In genomic region chr4:49519476-49519875, GRCm38 (mm10) we compare ENCODE assay signal across 10 mouse cellular contexts. TPM values are rescaled to one million over a fixed set of nuclear protein-coding genes. Genes with fewer than 3 reads are reported as not detected.
DNase-seq lines count a peak whose midpoint lies in the region; ATAC-seq and TF ChIP-seq lines count a peak whose summit lies in the region.
"Had no signal": no experiment of that assay in that cellular context is flagged by ENCODE, and none has a peak within 500 bp of the region (broad histone marks: within the 10 kb centered on the region; RNA-seq: fewer than 3 reads in every experiment).

No protein-coding gene starts in this region.

- peak; percentile 20; the same call in 1 of the 2 replicates for TF ChIP-seq RAD21 in CH12.LX (IDR thresholded peaks at IDR 0.05; ENCODE audit: low read depth, low read length)

- no peak for ATAC-seq in forebrain, embryonic 12.5 days (ENCODE audit: low FRiP score)
- ATAC-seq in forebrain, embryonic 16.5 days: no peak
- ATAC-seq in forebrain, postnatal 0 days: no peak
- ATAC-seq: Patski had no signal

- no peak overlapping the region for H3K9ac ChIP-seq in forebrain, embryonic 12.5 days
- no peak overlapping the region for H3K9ac ChIP-seq in forebrain, embryonic 16.5 days (replicated peaks; ENCODE audit: low read depth, low read length)
- H3K9ac ChIP-seq in CH12.LX (ENCODE audit: insufficient read depth, low read depth): peak overlapping the region; percentile 92; the same call in 1 of the 2 replicates
- no peak overlapping the region for H3K9ac ChIP-seq in forebrain, postnatal 0 days

- peaks cover 45% of the 10 kb centered on the region for H3K79me2 ChIP-seq in CH12.LX (replicated peaks; ENCODE audit: control insufficient read depth, extremely low read depth, insufficient read depth, poor library complexity, severe bottlenecking)

- peaks cover 21% of the 10 kb centered on the region for H3K4me1 ChIP-seq in forebrain, embryonic 12.5 days
- peaks cover 16% of the 10 kb centered on the region for H3K4me1 ChIP-seq in forebrain, embryonic 16.5 days (replicated peaks; ENCODE audit: control insufficient read depth, insufficient read depth, low read length)
- H3K4me1 ChIP-seq in CH12.LX (ENCODE audit: control insufficient read depth in 1 of 2, insufficient read depth in 2 of 2): peaks cover 3 to 29% of the 10 kb centered on the region in 2 experiments; a peak in 3 of 4 replicates
- peaks cover 10% of the 10 kb centered on the region; the same call in 1 of the 2 replicates for H3K4me1 ChIP-seq in forebrain, postnatal 0 days (ENCODE audit: insufficient read depth)

- 0 out of 2 replicates have a peak overlapping the region, but pooled peaks have one; percentile 5 for H3K4me3 ChIP-seq in forebrain, embryonic 12.5 days (replicated peaks)
- H3K4me3 ChIP-seq in forebrain, embryonic 16.5 days (replicated peaks; ENCODE audit: low read length): no peak overlapping the region
- peak overlapping the region; percentile 32 to 90 (median 88) for H3K4me3 ChIP-seq in CH12.LX (replicated peaks in 1 of 3; ENCODE audit: low read depth in 2 of 3, low read length in 2 of 3, poor library complexity in 1 of 3)
- H3K4me3 ChIP-seq in forebrain, postnatal 0 days (ENCODE audit: low read depth, low read length): no peak overlapping the region

- 82% methylated on average over 5 of the region's 5 CpGs for WGBS in forebrain, embryonic 12.5 days
- WGBS in forebrain, embryonic 16.5 days: 79% methylated on average over 5 of the region's 5 CpGs
- 79% methylated on average over 5 of the region's 5 CpGs for WGBS in forebrain, postnatal 0 days

- peak; percentile 6 to 45; a peak in 2 of 4 replicates for TF ChIP-seq CTCF in CH12.LX (conservative IDR thresholded peaks at IDR 0.05 in 1 of 2, IDR thresholded peaks at IDR 0.05 in 1 of 2; ENCODE audit: low read depth in 2 of 2, low read length in 2 of 2)
- TF ChIP-seq CTCF in forebrain, postnatal 0 days (IDR thresholded peaks at IDR 0.05; ENCODE audit: low read depth): no peak

- H3K36me3 ChIP-seq in forebrain, embryonic 12.5 days (replicated peaks): peaks cover 8% of the 10 kb centered on the region; the same call in 1 of the 2 replicates
- peaks cover under 1% of the 10 kb centered on the region; the same call in 1 of the 2 replicates for H3K36me3 ChIP-seq in forebrain, embryonic 16.5 days (ENCODE audit: control insufficient read depth, insufficient read depth)
- H3K36me3 ChIP-seq in CH12.LX (replicated peaks in 1 of 2; ENCODE audit: control insufficient read depth in 1 of 2, insufficient read depth in 1 of 2, low read length in 1 of 2): peaks cover 6 to 44% of the 10 kb centered on the region in 2 experiments
- 0 out of 2 replicates have a peak, but pooled peaks cover 5% of the 10 kb centered on the region for H3K36me3 ChIP-seq in forebrain, postnatal 0 days (ENCODE audit: insufficient read depth)

- peak; percentile 67 for DNase-seq in CH12.LX (ENCODE audit: extremely low read depth)
- no peak for DNase-seq in forebrain, postnatal 0 days
- DNase-seq in mesoderm, embryonic 11.5 days (ENCODE audit: low read depth, low spot score): peak; percentile 31
- no peak for DNase-seq in left cerebral cortex, postnatal 14 days (ENCODE audit: low spot score in 2 of 2)
- no peak for DNase-seq in cerebellum, postnatal 14 days
- no peak for DNase-seq in heart, postnatal 25 days (ENCODE audit: low spot score)
- DNase-seq: kidney, postnatal 10 days had no signal

- H3K27ac ChIP-seq in forebrain, embryonic 12.5 days: no peak overlapping the region
- no peak overlapping the region for H3K27ac ChIP-seq in forebrain, embryonic 16.5 days (ENCODE audit: low read length)
- no peak overlapping the region for H3K27ac ChIP-seq in CH12.LX (ENCODE audit: insufficient read depth, low read depth)
- H3K27ac ChIP-seq in forebrain, postnatal 0 days (ENCODE audit: low read depth, low read length): no peak overlapping the region

- no peaks in the 10 kb centered on the region for H3K27me3 ChIP-seq in forebrain, embryonic 12.5 days
- no peaks in the 10 kb centered on the region for H3K27me3 ChIP-seq in forebrain, embryonic 16.5 days (replicated peaks; ENCODE audit: control insufficient read depth, insufficient read depth, low read length)
- H3K27me3 ChIP-seq in CH12.LX (replicated peaks): no peaks in the 10 kb centered on the region
- no peaks in the 10 kb centered on the region for H3K27me3 ChIP-seq in forebrain, postnatal 0 days (ENCODE audit: insufficient read depth, low read length)
- H3K27me3 ChIP-seq: Patski had no signal

- peak overlapping the region; percentile 21; the same call in 1 of the 2 replicates for H3K4me2 ChIP-seq in forebrain, embryonic 12.5 days
- no peak overlapping the region for H3K4me2 ChIP-seq in forebrain, embryonic 16.5 days (ENCODE audit: low read length)
- H3K4me2 ChIP-seq in CH12.LX (ENCODE audit: insufficient read depth, low read depth, poor library complexity, severe bottlenecking): peak overlapping the region; percentile 78
- peak overlapping the region; percentile 60 for H3K4me2 ChIP-seq in forebrain, postnatal 0 days (ENCODE audit: low read depth)

- TF ChIP-seq POLR2A in CH12.LX (IDR thresholded peaks at IDR 0.05; ENCODE audit: low read depth, low read length): no peak

- in situ Hi-C loops in CH12.LX (cut with MboI; ENCODE audit: low pct_ligation_motif_present, low pct_unique_long_range_greater_than_20kb, low sequenced_read_pairs): no loop called here

- dilution Hi-C loops in CH12.LX (cut with MboI; ENCODE audit: extremely low pct_ligation_motif_present, extremely low pct_unique_long_range_greater_than_20kb, low sequenced_read_pairs): no loop called here

- no peak for TF ChIP-seq EP300 in CH12.LX (IDR thresholded peaks at IDR 0.05; ENCODE audit: low read length)

- H3K9me3 ChIP-seq in forebrain, embryonic 12.5 days: no peaks in the 10 kb centered on the region
- no peaks in the 10 kb centered on the region for H3K9me3 ChIP-seq in forebrain, embryonic 16.5 days (ENCODE audit: control insufficient read depth, low read length)
- H3K9me3 ChIP-seq in CH12.LX (replicated peaks; ENCODE audit: low read length): no peaks in the 10 kb centered on the region
- H3K9me3 ChIP-seq in forebrain, postnatal 0 days (ENCODE audit: low read length): no peaks in the 10 kb centered on the region

- intact Hi-C loops in left cerebral cortex, postnatal 14 days (cut with DNase I): no loop called here
- intact Hi-C loops in heart, postnatal 25 days (cut with DNase I): no loop called here

RNA-seq across cellular contexts. Expression of gene Mrpl50, which starts 1.4 kb away (rescaled TPM):
- polyA plus RNA-seq in forebrain, embryonic 12.5 days (2016; fragmentation: Nextera tagmentation; extraction: Ambion mirVana): 89.0 and 90.7 TPM in 2 replicates
- 79.0 and 83.5 TPM in 2 replicates for polyA plus RNA-seq in forebrain, embryonic 16.5 days (2015; fragmentation: Nextera tagmentation; extraction: Ambion mirVana)
- total RNA-seq in CH12.LX (2012; rRNA removed): 23.4 and 29.9 TPM in 2 replicates
- total RNA-seq in CH12.LX (2014; rRNA removed): 42.9 and 46.2 TPM in 2 replicates
- polyA plus RNA-seq in CH12.LX (2012; ENCODE audit: insufficient read length, low read depth): 63.3 and 63.8 TPM in 2 replicates
- total RNA-seq in forebrain, postnatal 0 days (2014; rRNA removed): 49.3 and 55.2 TPM in 2 replicates
- polyA plus RNA-seq in forebrain, postnatal 0 days (2015; fragmentation: Nextera tagmentation; extraction: Ambion mirVana): 74.1 and 74.6 TPM in 2 replicates
- total RNA-seq in left cerebral cortex, postnatal 14 days (2021): 10 to 100 TPM; 28.3 to 31.0 TPM
- total RNA-seq in heart, postnatal 25 days (2021): 10 to 100 TPM; 46.1 to 47.0 TPM

RNA-seq across cellular contexts. Expression of gene Zfp189, which starts 1.5 kb away (rescaled TPM):
- polyA plus RNA-seq in forebrain, embryonic 12.5 days (2016; fragmentation: Nextera tagmentation; extraction: Ambion mirVana): 12.5 and 13.0 TPM in 2 replicates
- polyA plus RNA-seq in forebrain, embryonic 16.5 days (2015; fragmentation: Nextera tagmentation; extraction: Ambion mirVana): 14.9 and 15.8 TPM in 2 replicates
- 4.7 and 5.1 TPM in 2 replicates for total RNA-seq in CH12.LX (2012; rRNA removed)
- total RNA-seq in CH12.LX (2014; rRNA removed): 4.0 and 4.3 TPM in 2 replicates
- 1.6 and 2.3 TPM in 2 replicates for polyA plus RNA-seq in CH12.LX (2012; ENCODE audit: insufficient read length, low read depth)
- total RNA-seq in forebrain, postnatal 0 days (2014; rRNA removed): 9.2 and 11.3 TPM in 2 replicates
- polyA plus RNA-seq in forebrain, postnatal 0 days (2015; fragmentation: Nextera tagmentation; extraction: Ambion mirVana): 3.7 and 4.1 TPM in 2 replicates
- total RNA-seq in left cerebral cortex, postnatal 14 days (2021): 10 to 100 TPM in 1 of 2 experiments, 1 to 10 TPM in 1; 8.4 to 17.0 TPM
- total RNA-seq in heart, postnatal 25 days (2021): 1 to 10 TPM; 4.9 to 6.4 TPM

RNA-seq across cellular contexts. Expression of gene Baat, which starts 13.1 kb away (rescaled TPM):
- 0.22 TPM in 1 of 2 replicates, not detected in the other for polyA plus RNA-seq in forebrain, embryonic 12.5 days (2016; fragmentation: Nextera tagmentation; extraction: Ambion mirVana)
- 0.12 and 0.16 TPM in 2 replicates for polyA plus RNA-seq in forebrain, embryonic 16.5 days (2015; fragmentation: Nextera tagmentation; extraction: Ambion mirVana)
- 0.04 TPM in 1 of 2 replicates, not detected in the other for total RNA-seq in CH12.LX (2012; rRNA removed)
- total RNA-seq in CH12.LX (2014; rRNA removed): 0.18 TPM in 1 of 2 replicates, not detected in the other
- 0.19 TPM in 1 of 2 replicates, not detected in the other for polyA plus RNA-seq in CH12.LX (2012; ENCODE audit: insufficient read length, low read depth)
- not detected in 2 replicates for total RNA-seq in forebrain, postnatal 0 days (2014; rRNA removed)
- 0.10 TPM in 1 of 2 replicates, not detected in the other for polyA plus RNA-seq in forebrain, postnatal 0 days (2015; fragmentation: Nextera tagmentation; extraction: Ambion mirVana)
- under 1 TPM in 1 of 2 experiments, not detected in 1; 0.27 TPM for total RNA-seq in left cerebral cortex, postnatal 14 days (2021)
- not detected for total RNA-seq in heart, postnatal 25 days (2021)
- polyA plus RNA-seq: Patski had no signal

RNA-seq across cellular contexts. Expression of gene Aldob, which starts 29.9 kb away (rescaled TPM):
- polyA plus RNA-seq in forebrain, embryonic 12.5 days (2016; fragmentation: Nextera tagmentation; extraction: Ambion mirVana): 0.32 TPM in 1 of 2 replicates, not detected in the other
- polyA plus RNA-seq in forebrain, embryonic 16.5 days (2015; fragmentation: Nextera tagmentation; extraction: Ambion mirVana): 0.14 and 0.35 TPM in 2 replicates
- not detected in 2 replicates for total RNA-seq in CH12.LX (2012; rRNA removed)
- total RNA-seq in CH12.LX (2014; rRNA removed): not detected in 2 replicates
- polyA plus RNA-seq in CH12.LX (2012; ENCODE audit: insufficient read length, low read depth): not detected in 2 replicates
- total RNA-seq in forebrain, postnatal 0 days (2014; rRNA removed): 0.46 and 0.57 TPM in 2 replicates
- 0.27 and 0.39 TPM in 2 replicates for polyA plus RNA-seq in forebrain, postnatal 0 days (2015; fragmentation: Nextera tagmentation; extraction: Ambion mirVana)
- total RNA-seq in left cerebral cortex, postnatal 14 days (2021): 1 to 10 TPM in 1 of 2 experiments, under 1 TPM in 1; 0.72 to 1.4 TPM
- total RNA-seq in heart, postnatal 25 days (2021): under 1 TPM in 1 of 2 experiments, not detected in 1; 0.14 TPM
- polyA plus RNA-seq: Patski had no signal

RNA-seq across cellular contexts. Expression of gene Acnat1, which starts 45.8 kb away (rescaled TPM):
- 0.45 TPM in 1 of 2 replicates, not detected in the other for polyA plus RNA-seq in forebrain, embryonic 12.5 days (2016; fragmentation: Nextera tagmentation; extraction: Ambion mirVana)
- polyA plus RNA-seq in forebrain, embryonic 16.5 days (2015; fragmentation: Nextera tagmentation; extraction: Ambion mirVana): not detected in 2 replicates
- total RNA-seq in CH12.LX (2012; rRNA removed): not detected in 2 replicates
- total RNA-seq in CH12.LX (2014; rRNA removed): not detected in 2 replicates
- polyA plus RNA-seq in CH12.LX (2012; ENCODE audit: insufficient read length, low read depth): not detected in 2 replicates
- total RNA-seq in forebrain, postnatal 0 days (2014; rRNA removed): 0.43 TPM in 1 of 2 replicates, not detected in the other
- polyA plus RNA-seq in forebrain, postnatal 0 days (2015; fragmentation: Nextera tagmentation; extraction: Ambion mirVana): not detected in 2 replicates
- total RNA-seq in left cerebral cortex, postnatal 14 days (2021): 1 to 10 TPM; 1.1 to 1.3 TPM
- total RNA-seq in heart, postnatal 25 days (2021): not detected
- polyA plus RNA-seq: Patski had no signal

Comparison
In these comparisons a context has a peak if more than half of its experiments do, and no peak if none do; other contexts are left out.
1. H3K4me3 ChIP-seq: peak in forebrain, embryonic 12.5 days (single experiment) and CH12.LX (3 of 3); none in forebrain, embryonic 16.5 days (single experiment) and forebrain, postnatal 0 days (single experiment).
2. DNase-seq: peak in CH12.LX (single experiment) and mesoderm, embryonic 11.5 days (single experiment); none in forebrain, postnatal 0 days (single experiment), left cerebral cortex, postnatal 14 days (0 of 2), cerebellum, postnatal 14 days (0 of 2) and heart, postnatal 25 days (single experiment).